Mouse (Mus musculus): ENCODE measurements around the gene Fkbp6. TPM values are rescaled to one million over a fixed set of nuclear protein-coding genes. Genes with fewer than 3 reads are reported as not detected.
"Not testable (repeated sequence)": the region's sequence is repeated elsewhere in the genome, so short reads cannot be mapped to it uniquely, and the experiment has no call there.

The Fkbp6 gene
- total RNA-seq (2021): under 1 TPM in 1 of 2 experiments, not detected in 1; 0.72 TPM
- long read RNA-seq, partial matches to known transcripts: 0 of 3 reads
- long read RNA-seq, other reads (novel, unspliced or antisense): 3 of 3 reads

GRCm38 (mm10) chr5:135349862-135350261, at the start of gene Fkbp6:
Gene Fkbp6 (minus strand): TSS chr5:135350044.
- no peak for DNase-seq (ENCODE audit: low spot score in 2 of 2)

DNA sequence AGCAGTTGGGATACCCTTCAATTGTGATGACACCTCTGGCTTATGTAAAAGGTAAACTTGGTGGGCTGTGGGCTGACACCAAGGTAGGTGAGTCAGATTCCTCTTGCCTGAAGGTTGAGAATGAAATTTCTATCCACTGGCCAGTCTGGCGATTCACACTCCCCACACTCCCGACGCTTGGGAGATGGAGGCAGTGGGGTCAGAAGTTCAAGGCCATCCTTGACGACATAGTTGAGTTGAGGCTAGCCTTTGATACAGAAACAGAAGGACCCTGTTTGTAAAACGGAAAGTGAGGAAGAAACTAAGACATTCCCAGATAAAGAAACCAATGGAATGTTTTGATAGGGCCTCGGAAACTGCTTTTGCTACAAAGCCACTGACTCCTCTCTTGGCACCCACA, 49.5 kb upstream of the Fkbp6 start:
- DNase-seq (ENCODE audit: low spot score in 2 of 2): no peak

- DNase-seq (ENCODE audit: low spot score in 2 of 2): peak in 1 of 2 experiments; percentile 52
Observed at GRCm38 (mm10) chr5:135395826-135396225, 46.0 kb upstream of the Fkbp6 start.

DNA sequence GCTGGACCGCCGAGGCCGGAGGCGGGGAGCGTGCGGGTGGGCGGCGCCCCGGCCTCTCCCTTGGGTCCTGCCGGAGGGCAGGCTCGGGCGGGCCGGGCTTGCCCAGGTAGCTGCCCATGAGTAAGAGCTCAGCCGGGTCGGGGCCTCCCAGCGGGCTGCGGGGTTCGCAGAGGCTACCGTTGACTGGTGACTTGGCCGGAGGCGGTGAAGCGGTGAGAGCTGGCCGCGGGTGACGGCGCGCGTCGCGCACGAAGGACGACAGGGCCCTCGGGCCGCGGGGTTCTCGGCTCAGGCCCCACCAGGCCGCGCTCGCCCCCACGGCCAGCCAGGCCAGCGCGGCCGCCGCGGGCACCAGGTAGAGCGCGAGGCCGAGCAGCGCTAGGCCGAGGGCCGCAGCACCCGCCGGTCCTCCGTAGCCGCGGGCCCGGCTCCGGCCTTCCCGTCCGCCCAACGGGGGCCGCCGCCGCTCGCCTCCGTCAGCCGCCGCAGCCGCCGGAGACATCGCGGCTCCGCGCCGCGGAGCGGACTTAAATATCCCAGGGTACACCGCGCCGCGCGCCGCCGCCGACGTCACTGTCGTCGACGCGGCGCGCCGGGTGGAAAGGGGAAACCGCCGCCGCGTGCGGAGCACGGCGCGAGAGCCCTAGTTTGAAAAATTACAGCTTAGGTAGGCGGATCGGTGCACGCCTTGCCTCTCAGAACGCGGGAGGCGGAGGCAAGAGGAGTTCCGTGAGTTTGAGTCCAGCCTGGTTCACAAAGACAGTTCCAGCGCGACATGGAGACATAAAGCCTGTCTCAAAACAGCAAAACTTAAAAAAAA, 44.4 kb upstream of the Fkbp6 start, which contains the start of gene Pom121:
Gene Pom121, minus strand, starts transcription at position 543 of the 820 bp plus-strand sequence.
- peak; percentile 71 to 82 for DNase-seq (ENCODE audit: low spot score in 2 of 2)

GRCm38 (mm10) chr5:135383771-135384170, 33.9 kb upstream of the Fkbp6 start:
- DNase-seq (ENCODE audit: low spot score in 2 of 2): no peak

- DNase-seq (ENCODE audit: low spot score in 2 of 2): no peak
Observed at GRCm38 (mm10) chr5:135382746-135383145, 32.9 kb upstream of the Fkbp6 start.

DNA sequence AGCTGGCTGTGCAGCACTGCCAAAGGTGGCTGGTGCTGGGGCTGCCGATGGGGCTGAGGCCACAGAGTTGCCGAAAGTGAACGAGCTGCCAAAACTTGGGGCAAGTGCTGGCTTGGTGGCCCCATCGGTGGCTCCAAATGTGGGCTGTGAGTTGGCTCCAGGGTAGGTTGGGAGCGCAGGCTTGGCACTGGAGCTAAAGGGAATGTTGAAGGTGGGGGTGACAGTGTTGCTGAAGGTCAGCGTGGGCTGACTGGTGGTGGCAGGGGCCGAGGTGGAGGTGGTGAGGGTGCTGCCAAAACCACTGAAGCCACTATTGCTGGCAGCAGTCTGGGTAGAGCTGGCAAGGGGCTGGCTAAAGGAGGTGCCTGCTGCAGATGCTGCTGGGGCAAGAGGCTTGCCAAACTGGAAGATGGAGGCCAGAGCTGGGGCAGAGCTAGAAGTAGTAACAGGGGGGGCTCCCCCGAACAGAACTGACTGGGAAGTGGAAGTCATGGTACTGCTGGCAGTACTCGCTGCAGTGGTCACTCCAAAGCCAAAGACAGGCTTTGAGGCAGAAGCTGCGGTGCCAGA, 31.6 kb upstream of the Fkbp6 start:
- no peak for DNase-seq (ENCODE audit: low spot score in 2 of 2)

GRCm38 (mm10) chr5:135380681-135381080, 30.8 kb upstream of the Fkbp6 start:
- DNase-seq (ENCODE audit: low spot score in 2 of 2): no peak

DNA sequence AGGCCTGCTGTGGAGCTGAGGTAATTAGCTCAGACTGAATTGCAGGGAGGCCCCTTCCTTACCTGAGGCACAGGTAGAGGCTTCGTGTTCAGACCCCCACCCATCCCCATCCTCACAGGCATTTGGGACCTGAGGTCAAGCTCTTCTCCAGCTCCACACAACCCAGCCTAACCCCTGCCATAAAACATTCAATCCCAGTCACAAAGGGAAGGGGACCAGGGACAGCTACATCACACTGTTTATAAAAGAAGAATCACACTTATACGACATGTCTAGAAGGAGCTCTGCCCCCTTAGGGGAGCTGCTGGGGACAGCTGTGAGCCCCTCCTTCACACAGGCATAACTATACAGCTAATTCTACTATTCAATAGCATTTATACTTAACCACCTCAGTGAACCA, 26.5 kb upstream of the Fkbp6 start:
- DNase-seq (ENCODE audit: low spot score in 2 of 2): no peak

GRCm38 (mm10) chr5:135375167-135375566, 25.3 kb upstream of the Fkbp6 start:
- DNase-seq (ENCODE audit: low spot score in 2 of 2): no peak

- no peak for DNase-seq (ENCODE audit: low spot score in 2 of 2)
Observed at GRCm38 (mm10) chr5:135373601-135374000, 23.8 kb upstream of the Fkbp6 start.

DNA sequence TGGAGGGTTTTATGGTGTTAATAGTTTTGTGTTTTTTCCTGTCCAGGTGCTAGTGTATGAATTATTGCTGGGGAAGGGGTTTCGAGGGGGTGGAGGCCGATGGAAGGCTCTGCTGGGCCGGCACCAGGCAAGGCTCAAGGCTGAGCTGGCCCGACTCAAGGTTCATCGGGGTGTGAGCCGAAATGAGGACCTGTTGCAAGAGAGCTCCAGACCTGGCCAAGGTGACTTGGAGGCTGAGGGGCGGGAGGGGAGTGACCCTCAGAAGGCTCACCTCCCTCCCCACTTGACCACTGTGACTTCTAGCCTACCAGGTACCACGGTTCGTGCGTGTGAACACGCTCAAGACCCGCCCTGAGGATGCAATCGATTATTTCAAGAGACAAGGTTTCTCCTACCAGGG, 21.4 kb upstream of the Fkbp6 start:
- DNase-seq (ENCODE audit: low spot score in 2 of 2): no peak

DNA sequence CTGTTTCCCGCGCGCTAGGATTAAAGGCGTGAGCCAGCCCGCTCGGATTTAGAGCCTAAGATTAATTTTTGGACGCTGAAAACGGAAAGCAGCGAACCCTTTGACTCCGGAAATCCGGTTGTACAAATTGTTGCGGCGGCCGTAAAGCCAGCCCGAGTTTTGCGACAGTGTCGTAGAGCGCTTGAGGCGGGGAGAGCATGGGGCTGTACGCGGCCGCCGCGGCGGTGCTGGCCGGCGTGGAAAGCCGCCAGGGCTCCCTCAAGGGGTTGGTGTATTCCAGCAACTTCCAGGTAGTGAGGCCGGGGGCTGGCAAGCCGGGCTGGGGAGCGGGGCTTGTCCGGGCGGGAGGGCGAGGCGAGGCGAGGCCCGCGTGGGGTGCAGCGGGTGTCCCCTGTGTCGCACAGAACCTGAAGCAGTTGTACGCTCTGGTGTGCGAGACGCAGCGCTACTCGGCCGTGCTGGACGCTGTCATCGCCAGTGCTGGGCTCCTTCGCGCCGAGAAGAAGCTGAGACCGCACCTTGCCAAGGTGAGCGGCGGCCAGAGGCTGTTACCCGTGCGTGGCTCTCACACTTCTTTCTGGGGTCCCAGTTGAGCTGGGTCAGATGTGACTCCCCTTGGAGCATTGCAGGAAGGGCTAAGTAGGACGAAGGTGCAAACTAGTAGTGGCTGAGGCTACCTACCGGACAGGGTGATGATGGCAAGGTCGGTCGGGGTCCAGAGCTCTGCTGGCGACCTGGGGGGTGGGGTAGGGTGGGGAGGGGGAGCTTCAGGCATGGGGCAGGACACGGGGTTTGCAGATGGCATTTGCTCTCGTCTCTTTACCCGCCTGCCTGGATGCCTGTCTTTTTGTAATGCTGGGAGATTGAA, 20.2 kb upstream of the Fkbp6 start, which contains the start of gene Nsun5:
Gene Nsun5, plus strand, starts transcription at position 167 of the 868 bp plus-strand sequence.
- DNase-seq (ENCODE audit: low spot score in 2 of 2): peak; percentile 88 to 95

GRCm38 (mm10) chr5:135369196-135369595, 19.4 kb upstream of the Fkbp6 start:
- DNase-seq (ENCODE audit: low spot score in 2 of 2): not testable (repeated sequence)

GRCm38 (mm10) chr5:135368312-135368711, 18.5 kb upstream of the Fkbp6 start:
- DNase-seq (ENCODE audit: low spot score in 2 of 2): no peak

DNA sequence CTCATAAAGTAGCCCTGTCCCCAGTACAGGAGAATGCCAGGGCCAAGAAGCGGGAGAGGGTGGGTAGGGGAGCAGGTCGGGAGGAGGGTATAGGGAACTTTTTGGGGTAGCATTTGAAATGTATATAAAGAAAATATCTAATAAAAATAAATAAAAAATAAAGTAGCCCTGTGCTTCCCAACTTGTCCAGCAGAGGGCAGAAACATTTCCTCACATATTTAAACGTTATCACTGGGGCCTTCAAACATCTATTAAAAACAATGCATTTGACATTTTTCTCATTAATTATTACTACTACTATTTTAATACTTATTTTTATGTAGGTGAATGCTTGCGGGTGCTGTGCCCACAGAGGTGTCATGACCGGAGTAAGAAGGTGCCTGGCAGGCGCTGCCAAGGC, 18.0 kb upstream of the Fkbp6 start:
- no peak for DNase-seq (ENCODE audit: low spot score in 2 of 2)

DNA sequence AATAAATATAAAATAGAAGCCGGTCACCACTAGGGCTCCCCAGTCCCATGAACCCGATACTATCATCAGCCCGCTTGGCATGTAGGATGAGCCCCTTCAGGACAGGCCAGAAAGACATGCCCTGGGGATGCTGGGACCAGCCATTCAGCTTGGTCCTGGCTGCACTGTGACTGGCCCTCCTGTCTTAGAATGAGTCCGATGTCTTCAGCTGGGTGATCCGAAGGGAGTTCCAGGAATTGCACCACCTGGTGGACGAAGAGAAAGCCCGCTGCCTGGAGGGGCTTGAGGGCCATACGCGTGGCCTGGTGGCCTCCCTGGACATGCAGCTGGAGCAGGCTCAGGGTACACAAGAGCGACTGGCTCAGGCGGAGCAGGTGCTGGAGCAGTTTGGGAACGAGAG, 13.7 kb upstream of the Fkbp6 start:
- no peak for DNase-seq (ENCODE audit: low spot score in 2 of 2)

DNA sequence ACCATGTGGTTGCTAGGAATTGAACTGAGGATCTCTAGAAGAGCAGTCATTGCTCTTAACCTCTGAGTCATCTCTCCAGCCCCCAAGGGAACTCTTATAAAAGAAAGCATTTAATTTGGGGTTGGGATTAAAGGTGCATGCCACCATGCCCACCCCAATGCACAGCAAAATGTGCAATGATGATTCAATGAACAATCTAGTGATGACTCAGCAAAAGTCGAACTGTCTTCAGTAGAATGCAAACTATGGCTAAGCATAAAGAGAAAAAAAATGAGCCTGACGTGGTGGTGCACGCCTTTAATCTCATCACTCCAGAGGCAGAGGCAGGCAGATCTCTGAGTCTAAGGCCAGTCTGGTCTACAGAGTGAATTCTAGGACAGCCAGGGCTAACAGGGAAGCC, 12.7 kb upstream of the Fkbp6 start:
- no peak for DNase-seq (ENCODE audit: low spot score in 2 of 2)

DNA sequence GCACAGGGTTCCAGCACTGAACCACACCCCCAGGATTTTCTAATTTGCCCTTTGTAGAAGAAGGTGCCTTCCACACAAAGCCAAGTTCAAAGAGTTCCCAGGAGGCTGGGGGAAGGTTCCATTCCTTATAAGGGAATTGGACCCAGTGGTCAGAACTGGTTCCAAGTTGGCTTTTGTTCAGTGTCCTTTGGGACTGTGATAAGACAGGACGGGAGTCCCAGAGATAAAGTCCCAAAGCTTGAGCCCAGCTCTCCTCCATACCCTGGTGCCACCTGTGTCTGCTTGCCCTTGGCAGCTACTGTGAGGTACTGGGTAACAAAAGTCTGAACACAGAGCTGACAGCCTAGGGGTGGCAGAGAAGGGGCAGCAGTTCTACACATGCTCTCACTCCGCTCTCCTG, 9.9 kb upstream of the Fkbp6 start:
- no peak for DNase-seq (ENCODE audit: low spot score in 2 of 2)

GRCm38 (mm10) chr5:135357556-135357955, 7.7 kb upstream of the Fkbp6 start:
- no peak for DNase-seq (ENCODE audit: low spot score in 2 of 2)

- DNase-seq (ENCODE audit: low spot score in 2 of 2): no peak
Observed at GRCm38 (mm10) chr5:135356090-135356489, 6.2 kb upstream of the Fkbp6 start.

DNA sequence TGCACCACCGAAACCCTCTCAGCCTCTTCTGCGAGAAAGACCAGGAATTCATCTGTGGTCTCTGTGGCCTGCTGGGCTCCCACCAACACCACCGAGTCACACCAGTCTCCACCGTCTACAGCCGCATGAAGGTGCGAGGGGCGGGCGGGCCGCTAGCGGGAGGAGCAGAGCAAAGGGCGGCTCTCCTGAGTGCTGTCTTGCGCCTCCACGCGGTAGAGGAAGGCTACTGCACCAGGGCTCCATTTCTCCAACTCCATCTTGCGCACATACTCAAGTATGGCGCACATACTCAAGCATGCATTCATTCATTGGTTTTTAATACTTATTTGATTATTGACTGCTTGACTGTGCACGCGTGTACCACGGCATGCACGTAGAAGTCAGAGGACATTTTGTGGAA, 3.7 kb upstream of the Fkbp6 start:
- no peak for DNase-seq (ENCODE audit: low spot score in 2 of 2)
